Mouse (Mus musculus) adrenal gland, adult 2 months (tissue): ENCODE measurements around the gene Bbs1. TPM values are rescaled to one million over a fixed set of nuclear protein-coding genes. Genes with fewer than 3 reads are reported as not detected.

Experiments
- DNase-seq: peaks from one replicate; pipeline ENCODE4 v3.0.0; 2021
- polyA plus RNA-seq: library from polyadenylated mRNA; depleted of rRNA; stranded (reverse); fragments of >200 nt; gene quantifications from 2 replicates; pipeline ENCODE4 v1.2.3, GENCODE M21; 2012; rRNA removed
- total RNA-seq, 2 experiments: library from RNA; stranded (reverse); gene quantifications; 2 replicates each; pipeline ENCODE4 v1.2.3; 2021

Bbs1 gene
- total and polyA plus RNA-seq, 3 experiments, result 5.9 to 13.9 (median 6.1) TPM

DNA sequence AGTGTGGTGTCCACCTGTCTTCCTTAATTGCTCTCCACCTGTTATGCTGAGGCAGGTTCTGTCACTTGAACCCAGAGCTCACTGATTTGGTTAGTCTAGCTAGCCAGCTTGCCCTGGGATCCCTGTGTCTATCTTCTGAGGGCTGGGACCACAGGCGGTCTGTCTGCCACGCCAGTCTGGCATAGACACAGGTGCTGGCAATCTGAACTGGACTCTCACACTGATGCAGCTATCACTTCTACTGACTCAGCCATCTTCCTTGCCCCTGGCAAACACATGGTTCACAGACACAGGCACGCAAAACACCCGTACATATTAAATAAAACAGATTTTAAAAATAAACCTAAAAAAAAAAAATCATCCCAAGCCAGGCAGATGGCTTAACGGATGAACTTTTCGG, 69.4 kb downstream of the Bbs1 start:
- DNase-seq, result no peak

Other genes with a start within 250 kb of the Bbs1 start
- under 1 TPM in 1 of 2 experiments, not detected in 1; 0.12 TPM for gene Gm960, start 208.0 kb downstream of the Bbs1 start, total RNA-seq
- 0.27 and 2.3 TPM in 2 replicates for gene Gm960, start 208.0 kb downstream of the Bbs1 start, polyA plus RNA-seq
- gene Sptbn2, start 195.5 kb downstream of the Bbs1 start, total RNA-seq, result under 1 TPM; 0.58 to 0.83 TPM
- 0.30 and 0.42 TPM in 2 replicates for gene Sptbn2, start 195.5 kb downstream of the Bbs1 start, polyA plus RNA-seq
- 10 to 100 TPM; 12.4 to 17.9 TPM for gene Rbm4b, start 150.1 kb downstream of the Bbs1 start, total RNA-seq
- gene Rbm4b, start 150.1 kb downstream of the Bbs1 start, polyA plus RNA-seq, result 5.8 and 7.4 TPM in 2 replicates
- 10 to 100 TPM; 50.2 to 72.7 TPM for gene Rbm4, start 112.7 kb downstream of the Bbs1 start, total RNA-seq
- gene Rbm4, start 112.7 kb downstream of the Bbs1 start, polyA plus RNA-seq, result 11.8 and 14.7 TPM in 2 replicates
- gene Gm21992, start 95.0 kb downstream of the Bbs1 start, total RNA-seq, result 10 to 100 TPM; 15.3 to 25.3 TPM
- gene Gm21992, start 95.0 kb downstream of the Bbs1 start, polyA plus RNA-seq, result 24.1 and 31.9 TPM in 2 replicates
- gene Rbm14, start 95.0 kb downstream of the Bbs1 start, total RNA-seq, result 10 to 100 TPM; 37.9 to 45.9 TPM
- 83.4 and 97.2 TPM in 2 replicates for gene Rbm14, start 95.0 kb downstream of the Bbs1 start, polyA plus RNA-seq
- 100 to 1,000 TPM in 1 of 2 experiments, 10 to 100 TPM in 1; 63.8 to 107 TPM for gene Ccs, start 67.3 kb downstream of the Bbs1 start, total RNA-seq
- 79.1 and 102 TPM in 2 replicates for gene Ccs, start 67.3 kb downstream of the Bbs1 start, polyA plus RNA-seq
- gene Ccdc87, start 67.3 kb downstream of the Bbs1 start, total RNA-seq, result under 1 TPM; 0.17 to 0.20 TPM
- gene Ccdc87, start 67.3 kb downstream of the Bbs1 start, polyA plus RNA-seq, result 0.09 TPM in 1 of 2 replicates, not detected in the other
- 100 to 1,000 TPM; 214 to 421 TPM for gene Ctsf, start 51.5 kb downstream of the Bbs1 start, total RNA-seq
- gene Ctsf, start 51.5 kb downstream of the Bbs1 start, polyA plus RNA-seq, result 1,208 and 1,259 TPM in 2 replicates
- gene Actn3, start 28.7 kb downstream of the Bbs1 start, total RNA-seq, result 1 to 10 TPM in 1 of 2 experiments, under 1 TPM in 1; 0.43 to 1.0 TPM
- gene Actn3, start 28.7 kb downstream of the Bbs1 start, polyA plus RNA-seq, result 0.16 and 0.47 TPM in 2 replicates
- 10 to 100 TPM; 16.7 to 21.8 TPM for gene Zdhhc24, start 28.0 kb downstream of the Bbs1 start, total RNA-seq
- 78.3 and 80.4 TPM in 2 replicates for gene Zdhhc24, start 28.0 kb downstream of the Bbs1 start, polyA plus RNA-seq
- 100 to 1,000 TPM in 1 of 2 experiments, 10 to 100 TPM in 1; 93.0 to 104 TPM for gene Dpp3, start 21.7 kb upstream of the Bbs1 start, total RNA-seq
- gene Dpp3, start 21.7 kb upstream of the Bbs1 start, polyA plus RNA-seq, result 259 and 313 TPM in 2 replicates
- 10 to 100 TPM in 1 of 2 experiments, 1 to 10 TPM in 1; 8.9 to 11.8 TPM for gene Peli3, start 36.5 kb upstream of the Bbs1 start, total RNA-seq
- gene Peli3, start 36.5 kb upstream of the Bbs1 start, polyA plus RNA-seq, result 15.4 and 16.5 TPM in 2 replicates
- 10 to 100 TPM; 43.1 to 60.6 TPM for gene Mrpl11, start 55.5 kb upstream of the Bbs1 start, total RNA-seq
- 16.3 and 19.7 TPM in 2 replicates for gene Mrpl11, start 55.5 kb upstream of the Bbs1 start, polyA plus RNA-seq
- under 1 TPM; 0.43 to 0.55 TPM for gene Npas4, start 83.7 kb upstream of the Bbs1 start, total RNA-seq
- gene Npas4, start 83.7 kb upstream of the Bbs1 start, polyA plus RNA-seq, result 1.1 and 1.3 TPM in 2 replicates
- 1 to 10 TPM; 4.3 to 6.9 TPM for gene Slc29a2, start 117.2 kb upstream of the Bbs1 start, total RNA-seq
- 12.6 and 13.4 TPM in 2 replicates for gene Slc29a2, start 117.2 kb upstream of the Bbs1 start, polyA plus RNA-seq
- gene B4gat1, start 132.2 kb upstream of the Bbs1 start, total RNA-seq, result 10 to 100 TPM; 27.8 to 44.9 TPM
- gene B4gat1, start 132.2 kb upstream of the Bbs1 start, polyA plus RNA-seq, result 49.9 and 51.8 TPM in 2 replicates
- 1 to 10 TPM; 1.6 to 2.6 TPM for gene AC124502.3, start 132.3 kb upstream of the Bbs1 start, total RNA-seq
- 0.55 and 0.89 TPM in 2 replicates for gene AC124502.3, start 132.3 kb upstream of the Bbs1 start, polyA plus RNA-seq
- 10 to 100 TPM; 28.5 to 28.8 TPM for gene Brms1, start 134.7 kb upstream of the Bbs1 start, total RNA-seq
- gene Brms1, start 134.7 kb upstream of the Bbs1 start, polyA plus RNA-seq, result 30.3 and 36.2 TPM in 2 replicates
- 1 to 10 TPM; 3.1 to 9.6 TPM for gene Rin1, start 143.9 kb upstream of the Bbs1 start, total RNA-seq
- gene Rin1, start 143.9 kb upstream of the Bbs1 start, polyA plus RNA-seq, result 8.8 and 11.6 TPM in 2 replicates
- gene Cd248, start 161.4 kb upstream of the Bbs1 start, total RNA-seq, result 10 to 100 TPM; 10.4 to 19.8 TPM
- 23.4 and 24.1 TPM in 2 replicates for gene Cd248, start 161.4 kb upstream of the Bbs1 start, polyA plus RNA-seq
- gene Tmem151a, start 178.9 kb upstream of the Bbs1 start, total RNA-seq, result 1 to 10 TPM; 1.2 to 2.9 TPM
- gene Tmem151a, start 178.9 kb upstream of the Bbs1 start, polyA plus RNA-seq, result 4.8 and 5.0 TPM in 2 replicates
- gene Yif1a, start 181.9 kb upstream of the Bbs1 start, total RNA-seq, result 10 to 100 TPM; 69.5 to 82.3 TPM
- 135 and 147 TPM in 2 replicates for gene Yif1a, start 181.9 kb upstream of the Bbs1 start, polyA plus RNA-seq
- gene Cnih2, start 191.9 kb upstream of the Bbs1 start, total RNA-seq, result 1 to 10 TPM; 1.2 to 2.4 TPM
- 7.1 and 13.2 TPM in 2 replicates for gene Cnih2, start 191.9 kb upstream of the Bbs1 start, polyA plus RNA-seq
- gene Rab1b, start 200.4 kb upstream of the Bbs1 start, total RNA-seq, result 100 to 1,000 TPM; 166 to 194 TPM
- 335 and 337 TPM in 2 replicates for gene Rab1b, start 200.4 kb upstream of the Bbs1 start, polyA plus RNA-seq
- 10 to 100 TPM; 44.2 to 48.1 TPM for gene Klc2, start 211.9 kb upstream of the Bbs1 start, total RNA-seq
- gene Klc2, start 211.9 kb upstream of the Bbs1 start, polyA plus RNA-seq, result 95.3 and 101 TPM in 2 replicates